Comparison of ENCODE assay signal across 13 mouse cellular contexts in genomic region chr4:34371281-34372032, GRCm38 (mm10).
A peak's percentile ranks its signal among the peaks of the same experiment; 100 is the strongest.
DNase-seq lines count a peak whose midpoint lies in the region; ATAC-seq and TF ChIP-seq lines count a peak whose summit lies in the region.
"Had no signal": no experiment of that assay in that cellular context is flagged by ENCODE, and none has a peak within 500 bp of the region (broad histone marks: within the 10 kb centered on the region; RNA-seq: fewer than 3 reads in every experiment).

No protein-coding gene starts in this region.

- peak; percentile 4 for DNase-seq in embryo, embryonic 10 days (ENCODE audit: low spot score)
- DNase-seq in embryo, embryonic 9.5 days (ENCODE audit: extremely low spot score): no peak
- peak; percentile 70 for DNase-seq in kidney, postnatal 0 days (ENCODE audit: low spot score)
- peak; percentile 34 for DNase-seq in 3T3-L1 (ENCODE audit: low read depth, low spot score)
- no peak for DNase-seq in urinary bladder, postnatal 14 days (ENCODE audit: low spot score)
- no peak for DNase-seq in kidney, adult 2 months
- DNase-seq: adrenal gland, postnatal 10 days; cerebellum, adult 8-10 months; kidney, postnatal 10 days; thymus, postnatal 25 days had no signal

- ATAC-seq in kidney, postnatal 0 days (replicated peaks; ENCODE audit: low FRiP score, low read depth): no peak
- ATAC-seq in kidney, embryonic 16.5 days (ENCODE audit: low FRiP score, low TSS enrichment): no peak
- ATAC-seq in hindbrain, embryonic 16.5 days: peak; percentile 61

- no peaks in the 10 kb centered on the region for H3K4me1 ChIP-seq in kidney, postnatal 0 days (replicated peaks; ENCODE audit: insufficient read depth, low read length)
- H3K4me1 ChIP-seq in kidney, embryonic 16.5 days (ENCODE audit: insufficient read depth, low read length): no peaks in the 10 kb centered on the region
- peaks cover 3% of the 10 kb centered on the region; the same call in 1 of the 2 replicates for H3K4me1 ChIP-seq in hindbrain, embryonic 16.5 days (ENCODE audit: control insufficient read depth, insufficient read depth, low read depth, low read length)
- no peaks in the 10 kb centered on the region for H3K4me1 ChIP-seq in kidney, adult 2 months (ENCODE audit: control insufficient read depth, insufficient read depth, low read length)

- no peak overlapping the region for H3K4me3 ChIP-seq in kidney, postnatal 0 days (replicated peaks; ENCODE audit: low read depth, low read length)
- H3K4me3 ChIP-seq in kidney, embryonic 16.5 days (ENCODE audit: low read length): no peak overlapping the region
- no peak overlapping the region for H3K4me3 ChIP-seq in hindbrain, embryonic 16.5 days (ENCODE audit: low read length)
- no peak overlapping the region for H3K4me3 ChIP-seq in kidney, adult 2 months (ENCODE audit: insufficient read depth, low read depth, low read length)

- no peaks in the 10 kb centered on the region for H3K36me3 ChIP-seq in kidney, postnatal 0 days (ENCODE audit: insufficient read depth, low read length)
- H3K36me3 ChIP-seq in kidney, embryonic 16.5 days (ENCODE audit: insufficient read depth, low read length): no peaks in the 10 kb centered on the region
- no peaks in the 10 kb centered on the region for H3K36me3 ChIP-seq in hindbrain, embryonic 16.5 days (ENCODE audit: control insufficient read depth, insufficient read depth, low read length)
- no peaks in the 10 kb centered on the region for H3K36me3 ChIP-seq in kidney, adult 2 months (ENCODE audit: control insufficient read depth, insufficient read depth, low read length)

- no peak for TF ChIP-seq POLR2A in kidney, adult 2 months (IDR thresholded peaks at IDR 0.05; ENCODE audit: low read depth, low read length)

- H3K4me2 ChIP-seq in kidney, postnatal 0 days (ENCODE audit: low read length): no peak overlapping the region
- no peak overlapping the region for H3K4me2 ChIP-seq in kidney, embryonic 16.5 days (replicated peaks; ENCODE audit: low read depth, low read length)
- peak overlapping the region; percentile 28 for H3K4me2 ChIP-seq in hindbrain, embryonic 16.5 days (ENCODE audit: low read length)

- peak; percentile 55 for TF ChIP-seq CTCF in kidney, postnatal 0 days (IDR thresholded peaks at IDR 0.05; ENCODE audit: low read depth)
- no peak for TF ChIP-seq CTCF in kidney, adult 2 months (conservative IDR thresholded peaks at IDR 0.05; ENCODE audit: insufficient read depth, insufficient read length, low read depth, low read length)

- no peaks in the 10 kb centered on the region for H3K27me3 ChIP-seq in kidney, postnatal 0 days (ENCODE audit: insufficient read depth, low read length)
- H3K27me3 ChIP-seq in kidney, embryonic 16.5 days (ENCODE audit: insufficient read depth, low read length): no peaks in the 10 kb centered on the region
- no peaks in the 10 kb centered on the region for H3K27me3 ChIP-seq in hindbrain, embryonic 16.5 days (replicated peaks; ENCODE audit: control insufficient read depth, insufficient read depth, low read length)
- H3K27me3 ChIP-seq in kidney, adult 2 months (replicated peaks; ENCODE audit: control insufficient read depth, insufficient read depth, low read length): no peaks in the 10 kb centered on the region

- no peak overlapping the region for H3K27ac ChIP-seq in kidney, postnatal 0 days
- H3K27ac ChIP-seq in kidney, embryonic 16.5 days (ENCODE audit: low read length): no peak overlapping the region
- H3K27ac ChIP-seq in hindbrain, embryonic 16.5 days (ENCODE audit: low read depth, low read length): 0 out of 2 replicates have a peak overlapping the region, but pooled peaks have one; percentile 24
- H3K27ac ChIP-seq in kidney, adult 2 months (ENCODE audit: insufficient read depth, low read depth, low read length): no peak overlapping the region
- H3K27ac ChIP-seq: macrophage had no signal

- H3K9ac ChIP-seq in kidney, postnatal 0 days (ENCODE audit: low read depth, low read length): no peak overlapping the region
- no peak overlapping the region for H3K9ac ChIP-seq in kidney, embryonic 16.5 days (replicated peaks; ENCODE audit: low read length)
- H3K9ac ChIP-seq in hindbrain, embryonic 16.5 days (ENCODE audit: low read depth, low read length): peak overlapping the region; percentile 40; the same call in 1 of the 2 replicates

- H3K9me3 ChIP-seq in kidney, postnatal 0 days (replicated peaks; ENCODE audit: low read length): no peaks in the 10 kb centered on the region
- H3K9me3 ChIP-seq in kidney, embryonic 16.5 days (ENCODE audit: low read length): no peaks in the 10 kb centered on the region
- no peaks in the 10 kb centered on the region for H3K9me3 ChIP-seq in hindbrain, embryonic 16.5 days (ENCODE audit: control insufficient read depth, low read length)

- 39% methylated on average over 8 of the region's 8 CpGs for WGBS in kidney, postnatal 0 days
- WGBS in kidney, embryonic 16.5 days: 50% methylated on average over 8 of the region's 8 CpGs
- WGBS in hindbrain, embryonic 16.5 days: 56% methylated on average over 8 of the region's 8 CpGs
- WGBS in kidney, adult 2 months: 49% methylated on average over 8 of the region's 8 CpGs

Comparison
In these comparisons a context has a peak if more than half of its experiments do, and no peak if none do; other contexts are left out.
1. DNase-seq: peak in embryo, embryonic 10 days (single experiment), kidney, postnatal 0 days (single experiment) and 3T3-L1 (single experiment); none in embryo, embryonic 9.5 days (single experiment), urinary bladder, postnatal 14 days (single experiment) and kidney, adult 2 months (single experiment).